Mouse (Mus musculus): Measurements from ENCODE around the gene Olfr263. TPM values are rescaled to one million over a fixed set of nuclear protein-coding genes. Genes with fewer than 3 reads are reported as not detected.
"Not testable (repeated sequence)": the region's sequence is repeated elsewhere in the genome, so short reads cannot be mapped to it uniquely, and the experiment has no call there.

Olfr263 gene
- not detected in 2 replicates for polyA plus RNA-seq (2012; ENCODE audit: insufficient read depth, insufficient read length, low replicate concordance, missing spikeins)

DNA sequence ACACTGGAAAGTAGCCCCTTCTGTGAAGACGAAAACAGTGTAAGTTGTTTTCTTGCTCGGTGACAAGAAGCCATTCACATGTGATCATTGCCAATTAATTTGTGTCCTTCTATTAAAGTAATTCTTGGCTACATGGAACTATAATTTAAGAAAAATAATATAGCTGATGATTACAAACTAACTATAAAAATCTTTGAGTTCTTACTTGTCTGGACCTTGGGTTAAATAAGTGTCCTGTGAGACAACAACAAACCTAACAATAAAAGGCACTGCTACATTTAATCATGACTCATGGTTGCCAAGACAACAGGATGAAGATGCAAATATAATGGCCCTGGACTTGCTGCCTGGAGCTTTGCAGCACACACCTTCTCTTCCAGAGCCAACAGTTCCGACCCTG is at the start of gene Olfr263:
Gene Olfr263 (plus strand): TSS at position 301 of the 400 bp plus-strand sequence.
- WGBS, result 58% methylated on average over 3 of the region's 3 CpGs
- H3K4me3 ChIP-seq (ENCODE audit: insufficient read depth, low read depth, low read length); H3K4me1 ChIP-seq (ENCODE audit: control insufficient read depth, insufficient read depth, low read length); H3K27ac ChIP-seq (ENCODE audit: insufficient read depth, low read depth, low read length): not testable (repeated sequence)

GRCm38 (mm10) chr13:21082686-21083085 is 46.8 kb upstream of the Olfr263 start:
- no peak for TF ChIP-seq CTCF (IDR thresholded peaks at IDR 0.05; ENCODE audit: insufficient read depth, low read depth, low read length)
- no peak for TF ChIP-seq POLR2A (IDR thresholded peaks at IDR 0.05; ENCODE audit: insufficient read depth, low read depth, low read length)
- 65% methylated on average over 2 of the region's 2 CpGs for WGBS
- Histone ChIP-seq H3K4me1 (ENCODE audit: control insufficient read depth, insufficient read depth, low read length) (no peaks in the 10 kb centered on the region), H3K4me3 (ENCODE audit: insufficient read depth, low read depth, low read length) (no peak overlapping the region), H3K27ac (ENCODE audit: insufficient read depth, low read depth, low read length) (no peak overlapping the region)

GRCm38 (mm10) chr13:21109759-21110158 is 19.7 kb upstream of the Olfr263 start:
- WGBS, result 100% methylated on average over 3 of the region's 3 CpGs
- TF ChIP-seq CTCF (IDR thresholded peaks at IDR 0.05; ENCODE audit: insufficient read depth, low read depth, low read length) (no peak), POLR2A (IDR thresholded peaks at IDR 0.05; ENCODE audit: insufficient read depth, low read depth, low read length) (no peak)
- H3K4me1 ChIP-seq (ENCODE audit: control insufficient read depth, insufficient read depth, low read length), result no peaks in the 10 kb centered on the region

DNA sequence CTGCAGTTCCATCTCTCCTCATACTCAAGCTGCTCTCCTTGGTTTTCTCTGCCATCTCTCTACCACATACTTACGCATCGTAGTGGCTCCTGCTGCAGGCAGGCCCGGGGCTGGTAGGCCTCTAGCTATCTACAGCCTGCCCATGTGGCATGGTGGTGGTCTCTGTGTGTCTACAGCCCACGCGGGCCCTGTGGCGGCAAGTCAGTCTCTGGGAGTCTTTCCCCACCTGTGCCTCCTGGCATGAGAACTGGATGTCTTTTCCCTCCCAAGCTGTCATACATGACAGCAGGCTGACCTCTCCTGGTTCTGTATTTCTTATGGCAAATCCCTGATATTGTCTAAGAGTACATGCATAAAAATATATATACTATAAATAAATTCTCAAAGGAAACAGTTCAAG is 19.0 kb upstream of the Olfr263 start:
- Histone ChIP-seq H3K27ac (ENCODE audit: insufficient read depth, low read depth, low read length) (no peak overlapping the region), H3K4me1 (ENCODE audit: control insufficient read depth, insufficient read depth, low read length) (no peaks in the 10 kb centered on the region), H3K4me3 (ENCODE audit: insufficient read depth, low read depth, low read length) (no peak overlapping the region)
- TF ChIP-seq CTCF (IDR thresholded peaks at IDR 0.05; ENCODE audit: insufficient read depth, low read depth, low read length) (no peak), POLR2A (IDR thresholded peaks at IDR 0.05; ENCODE audit: insufficient read depth, low read depth, low read length) (no peak)
- 97% methylated on average over 6 of the region's 6 CpGs for WGBS

More at GRCm38 (mm10) chr13:21109759-21110158, 19.7 kb upstream of the Olfr263 start:
- Histone ChIP-seq H3K4me3 (ENCODE audit: insufficient read depth, low read depth, low read length) (no peak overlapping the region), H3K27ac (ENCODE audit: insufficient read depth, low read depth, low read length) (no peak overlapping the region)

DNA sequence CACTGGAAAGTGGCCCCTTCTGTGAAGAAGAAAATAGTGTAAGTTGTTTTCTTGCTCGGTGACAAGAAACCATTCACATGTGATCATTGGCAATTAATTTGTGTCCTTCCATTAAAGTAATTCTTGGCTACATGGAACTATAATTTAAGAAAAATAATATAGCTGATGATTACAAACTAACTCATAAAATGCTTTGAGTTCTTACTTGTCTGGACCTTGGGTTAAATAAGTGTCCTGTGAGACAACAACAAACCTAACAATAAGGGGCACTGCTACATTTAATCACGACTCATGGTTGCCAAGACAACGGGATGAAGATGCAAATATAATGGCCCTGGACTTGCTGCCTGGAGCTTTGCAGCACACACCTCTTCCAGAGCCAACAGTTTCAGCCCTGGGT is 18.3 kb upstream of the Olfr263 start, which contains the start of gene Olfr1369-ps1:
Gene Olfr1369-ps1 (plus strand): TSS at position 301 of the 400 bp plus-strand sequence.
- H3K4me1 ChIP-seq (ENCODE audit: control insufficient read depth, insufficient read depth, low read length), result not testable (repeated sequence)
- 51% methylated on average over 3 of the region's 3 CpGs for WGBS

DNA sequence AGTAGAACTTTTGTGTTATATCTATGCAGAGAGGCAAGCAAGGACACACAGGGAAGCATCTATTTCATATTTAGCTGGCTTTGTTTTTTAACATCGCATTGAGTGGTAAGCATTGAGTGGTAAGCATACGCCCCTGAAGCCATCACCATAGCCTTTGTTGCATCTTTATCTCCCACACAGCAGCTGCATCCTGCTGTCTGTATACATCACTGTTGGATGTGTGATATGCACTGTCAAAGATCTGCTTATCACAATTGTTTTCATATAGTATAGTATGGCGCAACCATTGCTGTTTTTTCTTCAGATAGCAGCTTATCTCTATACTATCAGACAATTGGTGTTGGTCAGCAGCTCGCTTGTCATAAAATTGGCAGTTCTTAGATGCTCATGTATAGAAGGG is 15.3 kb upstream of the Olfr263 start:
- Histone ChIP-seq H3K27ac (ENCODE audit: insufficient read depth, low read depth, low read length) (no peak overlapping the region), H3K4me3 (ENCODE audit: insufficient read depth, low read depth, low read length) (no peak overlapping the region), H3K4me1 (ENCODE audit: control insufficient read depth, insufficient read depth, low read length) (no peaks in the 10 kb centered on the region)
- TF ChIP-seq POLR2A (IDR thresholded peaks at IDR 0.05; ENCODE audit: insufficient read depth, low read depth, low read length), result no peak
- no peak for TF ChIP-seq CTCF (IDR thresholded peaks at IDR 0.05; ENCODE audit: insufficient read depth, low read depth, low read length)
- 93% methylated on average over 4 of the region's 4 CpGs for WGBS

More for the DNA sequence above, 18.3 kb upstream of the Olfr263 start, which contains the start of gene Olfr1369-ps1:
- not testable (repeated sequence) for H3K27ac ChIP-seq (ENCODE audit: insufficient read depth, low read depth, low read length); H3K4me3 ChIP-seq (ENCODE audit: insufficient read depth, low read depth, low read length)

DNA sequence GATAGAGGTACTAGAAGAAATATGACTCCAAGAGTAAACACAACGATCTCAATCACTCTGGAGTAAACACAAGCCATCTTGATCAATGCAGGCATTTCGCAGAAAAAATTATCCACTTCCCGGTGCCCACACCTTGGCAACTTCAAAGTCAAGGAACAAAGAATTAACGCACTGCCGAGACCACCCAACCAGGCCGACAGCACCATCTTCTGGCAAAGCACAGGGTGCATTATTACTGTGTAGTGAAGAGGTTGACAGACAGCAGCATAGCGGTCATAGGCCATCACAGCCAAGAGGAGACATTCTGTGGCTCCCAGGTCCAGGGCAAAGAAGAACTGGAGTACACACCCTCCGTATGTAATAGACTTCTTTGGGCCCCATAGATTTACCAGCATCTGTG is 13.0 kb downstream of the Olfr263 start:
- WGBS, result 62% methylated on average over 8 of the region's 8 CpGs

GRCm38 (mm10) chr13:21145767-21146166 is 16.3 kb downstream of the Olfr263 start, which contains the start of gene Olfr1368:
Olfr1368 (minus strand) TSS chr13:21145867.
- Histone ChIP-seq H3K27ac (ENCODE audit: insufficient read depth, low read depth, low read length) (no peak within 1 kb of the TSS), H3K4me3 (ENCODE audit: insufficient read depth, low read depth, low read length) (no peak within 1 kb of the TSS), H3K4me1 (ENCODE audit: control insufficient read depth, insufficient read depth, low read length) (no peaks in the 10 kb centered on the region)
- 82% methylated on average over 4 of the region's 4 CpGs for WGBS
- no peak for TF ChIP-seq CTCF (IDR thresholded peaks at IDR 0.05; ENCODE audit: insufficient read depth, low read depth, low read length)
- no peak for TF ChIP-seq POLR2A (IDR thresholded peaks at IDR 0.05; ENCODE audit: insufficient read depth, low read depth, low read length)

More for the DNA sequence above, 13.0 kb downstream of the Olfr263 start:
- Histone ChIP-seq H3K4me3 (ENCODE audit: insufficient read depth, low read depth, low read length) (no peak overlapping the region), H3K4me1 (ENCODE audit: control insufficient read depth, insufficient read depth, low read length) (no peaks in the 10 kb centered on the region), H3K27ac (ENCODE audit: insufficient read depth, low read depth, low read length) (no peak overlapping the region)
- TF ChIP-seq CTCF (IDR thresholded peaks at IDR 0.05; ENCODE audit: insufficient read depth, low read depth, low read length), result no peak
- TF ChIP-seq POLR2A (IDR thresholded peaks at IDR 0.05; ENCODE audit: insufficient read depth, low read depth, low read length), result no peak

DNA sequence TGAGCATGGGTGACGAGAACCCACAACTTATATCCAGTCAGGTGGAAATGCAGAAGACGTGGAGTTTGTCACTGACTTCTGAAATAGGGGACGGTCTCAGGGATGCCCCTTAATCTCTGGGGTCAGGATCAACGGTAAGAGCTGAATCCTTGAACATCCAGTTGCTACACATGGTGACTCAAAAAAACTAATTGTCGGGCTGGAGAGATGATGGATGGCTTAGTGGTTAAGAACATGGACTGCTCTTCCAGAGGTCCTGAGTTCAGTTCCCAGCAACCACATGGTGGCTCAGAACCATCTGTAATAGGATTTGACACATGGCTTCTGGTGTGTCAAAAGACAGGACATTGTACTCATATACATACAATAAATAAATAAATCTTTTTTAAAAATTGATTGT is 26.4 kb downstream of the Olfr263 start:
- Histone ChIP-seq H3K4me3 (ENCODE audit: insufficient read depth, low read depth, low read length) (no peak overlapping the region), H3K4me1 (ENCODE audit: control insufficient read depth, insufficient read depth, low read length) (no peaks in the 10 kb centered on the region), H3K27ac (ENCODE audit: insufficient read depth, low read depth, low read length) (no peak overlapping the region)
- WGBS, result 87% methylated on average over 5 of the region's 5 CpGs
- TF ChIP-seq POLR2A (IDR thresholded peaks at IDR 0.05; ENCODE audit: insufficient read depth, low read depth, low read length) (no peak), CTCF (IDR thresholded peaks at IDR 0.05; ENCODE audit: insufficient read depth, low read depth, low read length) (no peak)

DNA sequence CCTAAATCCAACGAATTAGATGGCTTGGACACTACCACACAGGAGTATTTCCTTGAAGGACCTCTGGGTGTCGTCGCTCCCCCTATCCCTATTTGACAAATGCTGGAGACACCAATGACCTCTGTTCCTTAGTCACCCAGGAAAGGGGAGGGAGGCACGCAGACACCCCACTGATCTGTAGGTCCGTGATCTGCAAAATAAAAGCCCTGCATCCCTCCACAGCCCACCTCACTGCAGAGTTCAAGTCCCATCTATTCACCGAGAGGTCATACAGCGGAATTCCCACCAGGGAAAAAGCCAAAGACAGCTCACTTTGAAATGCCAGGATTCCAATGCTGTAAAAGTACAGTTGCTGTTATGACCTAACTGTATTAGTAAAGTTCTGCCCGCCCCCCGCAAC is 28.6 kb downstream of the Olfr263 start:
- no peaks in the 10 kb centered on the region for H3K4me1 ChIP-seq (ENCODE audit: control insufficient read depth, insufficient read depth, low read length)
- WGBS, result 15% methylated on average over 9 of the region's 9 CpGs
- no peak overlapping the region for H3K4me3 ChIP-seq (ENCODE audit: insufficient read depth, low read depth, low read length)
- H3K27ac ChIP-seq (ENCODE audit: insufficient read depth, low read depth, low read length), result no peak overlapping the region
- TF ChIP-seq CTCF (IDR thresholded peaks at IDR 0.05; ENCODE audit: insufficient read depth, low read depth, low read length) (no peak), POLR2A (IDR thresholded peaks at IDR 0.05; ENCODE audit: insufficient read depth, low read depth, low read length) (no peak)
